Mouse (Mus musculus) B cell, adult (primary cell): ENCODE data around the gene Art2b. TPM values are rescaled to one million over a fixed set of nuclear protein-coding genes. Genes with fewer than 3 reads are reported as not detected.

Source experiments
- total RNA-seq: library from RNA; stranded (reverse); gene quantifications from 4 replicates; pipeline ENCODE4 v1.2.4, GENCODE M21; 2023; ENCODE audit not compliant: inconsistent age

Gene Art2b
- total RNA-seq: not detected in 4 replicates

DNA sequence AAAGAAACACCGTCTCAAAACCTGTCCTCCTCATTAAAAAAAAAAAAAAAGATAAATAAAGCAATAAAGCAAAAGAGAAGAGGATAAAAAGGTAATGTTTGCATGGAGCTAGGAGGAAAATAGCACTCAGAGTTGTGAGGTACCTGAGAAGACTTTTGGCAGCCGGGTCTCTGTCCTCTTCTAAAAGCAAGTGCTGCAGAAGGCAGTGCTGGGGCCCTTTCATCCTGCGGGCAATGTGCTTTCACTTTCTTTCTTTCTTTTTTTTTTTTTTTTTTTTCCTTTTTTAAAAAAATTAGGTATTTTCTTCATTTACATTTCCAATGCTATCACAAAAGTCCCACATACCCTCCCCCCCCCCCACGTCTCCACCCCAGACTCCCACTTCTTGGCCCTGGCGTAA, at the start of gene Art2b:
Gene Art2b (minus strand): TSS at position 193 of the 400 bp plus-strand sequence.

Other genes starting within 250 kb of the Art2b start
- gene Arap1, start 237.5 kb downstream of the Art2b start, total RNA-seq: 462 to 505 TPM (median 494 TPM) in 4 replicates
- 23.3 to 32.7 TPM (median 24.4 TPM) in 4 replicates for gene Gm45837, start 174.7 kb downstream of the Art2b start, total RNA-seq
- 43.9 to 64.3 TPM (median 56.8 TPM) in 4 replicates for gene Pde2a, start 163.9 kb downstream of the Art2b start, total RNA-seq
- gene Clpb, start 78.0 kb upstream of the Art2b start, total RNA-seq: 16.3 to 21.2 TPM (median 18.5 TPM) in 4 replicates
- not detected in 4 replicates for gene Phox2a, start 232.7 kb upstream of the Art2b start, total RNA-seq